Mouse (Mus musculus) inflammation-experienced regulatory T-cells (primary cell): Measurements from ENCODE around the gene C130050O18Rik. TPM values are rescaled to one million over a fixed set of nuclear protein-coding genes. Genes with fewer than 3 reads are reported as not detected.

ENCODE experiments used
- polyA plus RNA-seq, 2 experiments: library from polyadenylated mRNA; unstranded; fragments of 100-300 nt; shearing (Covaris generic); gene quantifications; one replicate each; pipeline ENCODE4 v1.2.1; 2017

C130050O18Rik gene
- under 1 TPM; 0.27 to 0.61 TPM for polyA plus RNA-seq

GRCm38 (mm10) chr5:139404801-139405401, at the start of gene C130050O18Rik:
Gene C130050O18Rik, plus strand, starts transcription at chr5:139405280.

GRCm38 (mm10) chr5:139377468-139378270, 27.4 kb upstream of the C130050O18Rik start, which contains the start of gene Gpr146:
Gene Gpr146, plus strand, starts transcription at chr5:139377697.

DNA sequence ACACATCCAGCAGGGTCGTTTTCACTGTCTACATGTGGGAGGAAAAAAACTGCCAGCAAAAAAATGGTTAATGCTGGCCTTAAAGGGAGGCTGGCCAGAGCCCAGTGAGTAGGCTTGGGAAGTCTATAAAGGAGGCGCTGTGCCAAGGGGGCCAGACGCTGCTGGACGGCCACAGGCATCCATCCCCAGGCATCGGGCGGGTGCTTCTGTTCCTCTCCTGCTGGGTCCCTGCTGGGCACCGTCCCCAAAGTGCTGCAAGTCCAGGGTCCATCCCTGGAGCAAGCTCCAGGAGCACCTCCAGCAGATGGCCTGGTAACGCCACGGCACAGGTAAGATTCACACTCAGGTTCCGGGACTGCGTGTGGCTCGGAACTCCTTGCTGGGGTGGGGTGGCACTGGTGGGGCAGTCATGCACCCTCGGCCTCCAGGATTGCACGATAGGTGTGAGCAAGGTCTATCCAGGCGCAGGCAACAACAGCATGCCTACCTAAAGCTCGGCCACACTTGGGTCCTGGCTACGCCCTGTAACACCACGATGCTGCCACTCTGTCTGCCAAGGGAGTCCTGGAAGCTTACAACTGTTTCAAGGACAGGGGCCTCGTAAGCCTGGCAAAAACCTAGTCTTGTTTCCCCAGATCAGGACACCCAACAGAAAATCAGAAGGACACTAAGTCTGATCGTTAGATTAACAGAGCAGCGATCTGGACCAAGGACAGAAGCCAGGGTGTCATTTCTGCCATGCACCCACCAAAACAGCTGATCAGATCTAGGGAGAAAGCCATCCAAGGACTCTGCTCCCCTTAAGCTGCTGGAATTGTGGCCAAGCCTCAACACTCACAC, 18.2 kb downstream of the C130050O18Rik start, which contains the start of gene Gper1:
TSS of gene Gper1 (plus strand) at position 126 of the 840 bp plus-strand sequence.

GRCm38 (mm10) chr5:139460384-139461067, 55.4 kb downstream of the C130050O18Rik start, which contains the start of gene 3110082I17Rik:
Gene 3110082I17Rik, minus strand, starts transcription at chr5:139460527.

Other genes starting within 250 kb of the C130050O18Rik start
- gene Sun1, start 204.6 kb upstream of the C130050O18Rik start, polyA plus RNA-seq, result 10 to 100 TPM; 42.7 to 43.8 TPM
- 100 to 1,000 TPM; 115 to 128 TPM for gene Get4, start 153.0 kb upstream of the C130050O18Rik start, polyA plus RNA-seq
- 10 to 100 TPM in 1 of 2 experiments, 1 to 10 TPM in 1; 6.1 to 36.7 TPM for gene Adap1, start 79.7 kb upstream of the C130050O18Rik start, polyA plus RNA-seq
- 10 to 100 TPM; 49.9 to 57.1 TPM for gene Cox19, start 53.9 kb upstream of the C130050O18Rik start, polyA plus RNA-seq
- not detected for gene Cyp2w1, start 52.7 kb upstream of the C130050O18Rik start, polyA plus RNA-seq
- 10 to 100 TPM; 10.7 to 11.7 TPM for gene Gpr146, start 27.6 kb upstream of the C130050O18Rik start, polyA plus RNA-seq
- not detected for gene Gper1, start 17.9 kb downstream of the C130050O18Rik start, polyA plus RNA-seq
- 1 to 10 TPM; 4.7 to 7.7 TPM for gene 3110082I17Rik, start 55.2 kb downstream of the C130050O18Rik start, polyA plus RNA-seq
- gene Zfand2a, start 79.3 kb downstream of the C130050O18Rik start, polyA plus RNA-seq, result 10 to 100 TPM; 10.9 to 17.2 TPM
- under 1 TPM; 0.13 to 0.97 TPM for gene Uncx, start 138.2 kb downstream of the C130050O18Rik start, polyA plus RNA-seq